Mouse (Mus musculus): ENCODE results near the gene Gm10964. TPM values are rescaled to one million over a fixed set of nuclear protein-coding genes. Genes with fewer than 3 reads are reported as not detected.

Gm10964 gene
- polyA plus RNA-seq, 1 experiment, result not detected

- Histone ChIP-seq H3K4me1 (ENCODE audit: control insufficient read depth, insufficient read depth, low read length) (peaks cover 28% of the 10 kb centered on the region), H3K27ac (ENCODE audit: insufficient read depth, low read depth, low read length) (no peak overlapping the region), H3K4me3 (ENCODE audit: insufficient read depth, low read depth, low read length) (no peak overlapping the region)
- WGBS, result 56% methylated on average over 5 of the region's 5 CpGs
- TF ChIP-seq POLR2A (IDR thresholded peaks at IDR 0.05; ENCODE audit: insufficient read depth, low read depth, low read length) (no peak), CTCF (IDR thresholded peaks at IDR 0.05; ENCODE audit: insufficient read depth, low read depth, low read length) (no peak)
Observed at GRCm38 (mm10) chr3:103740342-103740741, 1.2 kb downstream of the Gm10964 start.

GRCm38 (mm10) chr3:103743208-103743607 lies 4.0 kb downstream of the Gm10964 start:
- Histone ChIP-seq H3K4me1 (ENCODE audit: control insufficient read depth, insufficient read depth, low read length) (peaks cover 6% of the 10 kb centered on the region; the same call in 1 of the 2 replicates), H3K4me3 (ENCODE audit: insufficient read depth, low read depth, low read length) (no peak overlapping the region), H3K27ac (ENCODE audit: insufficient read depth, low read depth, low read length) (no peak overlapping the region)
- TF ChIP-seq POLR2A (IDR thresholded peaks at IDR 0.05; ENCODE audit: insufficient read depth, low read depth, low read length), result no peak
- no peak for TF ChIP-seq CTCF (IDR thresholded peaks at IDR 0.05; ENCODE audit: insufficient read depth, low read depth, low read length)
- 83% methylated on average over 6 of the region's 6 CpGs for WGBS

GRCm38 (mm10) chr3:103745001-103745770 lies 6.0 kb downstream of the Gm10964 start:
- Histone ChIP-seq H3K4me3 (ENCODE audit: insufficient read depth, low read depth, low read length) (no peak overlapping the region), H3K4me1 (ENCODE audit: control insufficient read depth, insufficient read depth, low read length) (peaks cover 6% of the 10 kb centered on the region; the same call in 1 of the 2 replicates), H3K27ac (ENCODE audit: insufficient read depth, low read depth, low read length) (no peak overlapping the region)
- 79% methylated on average over 14 of the region's 14 CpGs for WGBS
- TF ChIP-seq POLR2A (IDR thresholded peaks at IDR 0.05; ENCODE audit: insufficient read depth, low read depth, low read length) (no peak), CTCF (IDR thresholded peaks at IDR 0.05; ENCODE audit: insufficient read depth, low read depth, low read length) (no peak)

GRCm38 (mm10) chr3:103746711-103747110 lies 7.5 kb downstream of the Gm10964 start:
- H3K27ac ChIP-seq (ENCODE audit: insufficient read depth, low read depth, low read length), result peak overlapping the region; percentile 29; the same call in 1 of the 2 replicates
- H3K4me1 ChIP-seq (ENCODE audit: control insufficient read depth, insufficient read depth, low read length), result peaks cover 6% of the 10 kb centered on the region; the same call in 1 of the 2 replicates
- H3K4me3 ChIP-seq (ENCODE audit: insufficient read depth, low read depth, low read length), result no peak overlapping the region
- 90% methylated on average over 5 of the region's 5 CpGs for WGBS
- no peak for TF ChIP-seq POLR2A (IDR thresholded peaks at IDR 0.05; ENCODE audit: insufficient read depth, low read depth, low read length)
- no peak for TF ChIP-seq CTCF (IDR thresholded peaks at IDR 0.05; ENCODE audit: insufficient read depth, low read depth, low read length)

- 0 out of 2 replicates have a peak, but pooled peaks cover 2% of the 10 kb centered on the region for H3K4me1 ChIP-seq (ENCODE audit: control insufficient read depth, insufficient read depth, low read length)
- TF ChIP-seq POLR2A (IDR thresholded peaks at IDR 0.05; ENCODE audit: insufficient read depth, low read depth, low read length), result no peak
- no peak for TF ChIP-seq CTCF (IDR thresholded peaks at IDR 0.05; ENCODE audit: insufficient read depth, low read depth, low read length)
- no peak overlapping the region for H3K27ac ChIP-seq (ENCODE audit: insufficient read depth, low read depth, low read length)
- no peak overlapping the region for H3K4me3 ChIP-seq (ENCODE audit: insufficient read depth, low read depth, low read length)
- 79% methylated on average over 2 of the region's 2 CpGs for WGBS
Observed at GRCm38 (mm10) chr3:103751558-103751957, 12.4 kb downstream of the Gm10964 start.

GRCm38 (mm10) chr3:103755351-103755750 lies 16.2 kb downstream of the Gm10964 start:
- H3K4me1 ChIP-seq (ENCODE audit: control insufficient read depth, insufficient read depth, low read length), result no peaks in the 10 kb centered on the region
- no peak overlapping the region for H3K27ac ChIP-seq (ENCODE audit: insufficient read depth, low read depth, low read length)
- WGBS, result 77% methylated on average over 3 of the region's 3 CpGs
- H3K4me3 ChIP-seq (ENCODE audit: insufficient read depth, low read depth, low read length), result no peak overlapping the region
- TF ChIP-seq CTCF (IDR thresholded peaks at IDR 0.05; ENCODE audit: insufficient read depth, low read depth, low read length), result no peak
- no peak for TF ChIP-seq POLR2A (IDR thresholded peaks at IDR 0.05; ENCODE audit: insufficient read depth, low read depth, low read length)

GRCm38 (mm10) chr3:103756920-103757319 lies 17.8 kb downstream of the Gm10964 start:
- H3K4me1 ChIP-seq (ENCODE audit: control insufficient read depth, insufficient read depth, low read length), result no peaks in the 10 kb centered on the region; the same call in 1 of the 2 replicates
- no peak for TF ChIP-seq CTCF (IDR thresholded peaks at IDR 0.05; ENCODE audit: insufficient read depth, low read depth, low read length)
- no peak for TF ChIP-seq POLR2A (IDR thresholded peaks at IDR 0.05; ENCODE audit: insufficient read depth, low read depth, low read length)
- WGBS, result 93% methylated on average over 2 of the region's 2 CpGs

GRCm38 (mm10) chr3:103758456-103758855 lies 19.3 kb downstream of the Gm10964 start:
- H3K27ac ChIP-seq (ENCODE audit: insufficient read depth, low read depth, low read length), result no peak overlapping the region
- TF ChIP-seq POLR2A (IDR thresholded peaks at IDR 0.05; ENCODE audit: insufficient read depth, low read depth, low read length) (no peak), CTCF (IDR thresholded peaks at IDR 0.05; ENCODE audit: insufficient read depth, low read depth, low read length) (no peak)
- no peaks in the 10 kb centered on the region; the same call in 1 of the 2 replicates for H3K4me1 ChIP-seq (ENCODE audit: control insufficient read depth, insufficient read depth, low read length)
- 78% methylated on average over 7 of the region's 7 CpGs for WGBS
- no peak overlapping the region for H3K4me3 ChIP-seq (ENCODE audit: insufficient read depth, low read depth, low read length)

More at GRCm38 (mm10) chr3:103756920-103757319, 17.8 kb downstream of the Gm10964 start:
- no peak overlapping the region for H3K27ac ChIP-seq (ENCODE audit: insufficient read depth, low read depth, low read length)
- H3K4me3 ChIP-seq (ENCODE audit: insufficient read depth, low read depth, low read length), result no peak overlapping the region

GRCm38 (mm10) chr3:103759261-103759970 lies 20.2 kb downstream of the Gm10964 start:
- Histone ChIP-seq H3K27ac (ENCODE audit: insufficient read depth, low read depth, low read length) (no peak overlapping the region), H3K4me3 (ENCODE audit: insufficient read depth, low read depth, low read length) (no peak overlapping the region), H3K4me1 (ENCODE audit: control insufficient read depth, insufficient read depth, low read length) (no peaks in the 10 kb centered on the region; the same call in 1 of the 2 replicates)
- TF ChIP-seq POLR2A (IDR thresholded peaks at IDR 0.05; ENCODE audit: insufficient read depth, low read depth, low read length) (no peak), CTCF (IDR thresholded peaks at IDR 0.05; ENCODE audit: insufficient read depth, low read depth, low read length) (no peak)
- WGBS, result 76% methylated on average over 5 of the region's 5 CpGs

All from olfactory bulb, adult 2 months (tissue).